Mouse (Mus musculus): ENCODE data around the gene Mbnl3.

- TF ChIP-seq CTCF (IDR thresholded peaks at IDR 0.05; ENCODE audit: extremely low read depth, insufficient read depth, low read length) = no peak
- TF ChIP-seq POLR2A (IDR thresholded peaks at IDR 0.05; ENCODE audit: extremely low read depth, insufficient read depth, low read length) = no peak
These were observed 121.4 kb downstream of the Mbnl3 start for GRCm38 (mm10) chrX:51084972-51085371.
